Mouse (Mus musculus) lung, embryonic 16.5 days (tissue): ENCODE results near the gene Dpysl5. TPM values are rescaled to one million over a fixed set of nuclear protein-coding genes. Genes with fewer than 3 reads are reported as not detected.
"Not testable (repeated sequence)": the region's sequence is repeated elsewhere in the genome, so short reads cannot be mapped to it uniquely, and the experiment has no call there.

ENCODE experiments used
- ATAC-seq: fragments of 200-750 bp; cut with Nextera tagmentation; 2 replicates; pipeline ENCODE4 v1.8.0; 2017; ENCODE audit warnings: low read depth, mild to moderate bottlenecking, moderate library complexity
- H3K27ac ChIP-seq: fragments of 300-500 bp; sonication (generic); 2 replicates; pipeline ENCODE4 v1.5.1; 2014; ENCODE audit warnings: mild to moderate bottlenecking, control low read depth, low read length
- H3K27me3 ChIP-seq: fragments of 300-500 bp; sonication (generic); 2 replicates; pipeline ENCODE4 v1.6.1; 2014; ENCODE audit warnings: low read depth, low read length, mixed read lengths; ENCODE audit not compliant: control insufficient read depth, insufficient read depth
- H3K36me3 ChIP-seq: fragments of 300-500 bp; sonication (generic); 2 replicates; pipeline ENCODE4 v1.6.1; 2014; ENCODE audit warnings: low read length; ENCODE audit not compliant: control insufficient read depth, insufficient read depth
- H3K4me1 ChIP-seq: fragments of 300-500 bp; sonication (generic); replicated peaks from 2 replicates; pipeline ENCODE4 v1.6.1; 2014; ENCODE audit warnings: low read length, mixed read lengths; ENCODE audit not compliant: control insufficient read depth, insufficient read depth
- H3K4me2 ChIP-seq: fragments of 300-500 bp; sonication (generic); 2 replicates; pipeline ENCODE4 v1.6.1; 2014; ENCODE audit warnings: low read depth, low read length, control low read depth
- H3K4me3 ChIP-seq: fragments of 300-500 bp; sonication (generic); 2 replicates; pipeline ENCODE4 v1.5.1; 2014; ENCODE audit warnings: mild to moderate bottlenecking, low read length, control low read depth
- H3K9ac ChIP-seq: fragments of 300-500 bp; sonication (generic); 2 replicates; pipeline ENCODE4 v1.6.1; 2014; ENCODE audit warnings: low read length, control low read depth
- H3K9me3 ChIP-seq: fragments of 300-500 bp; sonication (generic); 2 replicates; pipeline ENCODE4 v1.6.1; 2016; ENCODE audit warnings: low read length; ENCODE audit not compliant: control insufficient read depth
- WGBS: fragments of 180-500 bp; shearing (Covaris S2); extraction: QIAGEN DNeasy Blood & Tissue Kit; methylation state at CpG from one replicate; pipeline ENCODE4 v1.1.7; 2014; 5-methylcytosine and 5-hydroxymethylcytosine counted together
- polyA plus RNA-seq: library from polyadenylated mRNA; unstranded; fragments of >200 nt; fragmentation: Nextera tagmentation; extraction: Ambion mirVana; gene quantifications from 2 replicates; pipeline ENCODE4 v1.2.1, GENCODE M21; 2015

The Dpysl5 gene
- polyA plus RNA-seq, 1 experiment from 2014 or later, result 4.7 TPM

DNA sequence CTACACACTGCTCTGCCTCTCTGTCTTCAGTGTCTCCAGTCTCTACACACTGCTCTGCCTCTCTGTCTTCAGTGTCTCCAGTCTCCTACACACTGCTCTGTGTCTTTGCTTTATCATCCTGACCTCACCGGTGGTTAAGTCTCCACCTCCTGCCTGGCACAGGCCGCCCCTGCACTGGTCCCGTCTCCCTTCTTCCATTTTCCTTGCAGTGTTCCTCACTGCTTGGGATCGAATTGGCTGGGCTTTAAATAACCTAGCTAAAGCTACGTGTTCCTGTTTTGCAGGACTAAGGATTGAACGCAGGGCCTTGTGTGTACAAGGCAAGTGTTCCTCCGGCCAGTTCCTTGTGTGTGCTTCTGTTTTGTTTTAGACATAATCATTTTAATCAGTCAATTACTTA, 41.3 kb upstream of the Dpysl5 start:
- Histone ChIP-seq H3K27ac (no peak overlapping the region), H3K4me1 (peaks cover 17% of the 10 kb centered on the region), H3K9ac (no peak overlapping the region), H3K9me3 (no peaks in the 10 kb centered on the region), H3K4me2 (no peak overlapping the region), H3K36me3 (peaks cover 35% of the 10 kb centered on the region), H3K27me3 (no peaks in the 10 kb centered on the region), H3K4me3 (no peak overlapping the region)
- no peak for ATAC-seq
- 86% methylated on average over 7 of the region's 7 CpGs for WGBS

DNA sequence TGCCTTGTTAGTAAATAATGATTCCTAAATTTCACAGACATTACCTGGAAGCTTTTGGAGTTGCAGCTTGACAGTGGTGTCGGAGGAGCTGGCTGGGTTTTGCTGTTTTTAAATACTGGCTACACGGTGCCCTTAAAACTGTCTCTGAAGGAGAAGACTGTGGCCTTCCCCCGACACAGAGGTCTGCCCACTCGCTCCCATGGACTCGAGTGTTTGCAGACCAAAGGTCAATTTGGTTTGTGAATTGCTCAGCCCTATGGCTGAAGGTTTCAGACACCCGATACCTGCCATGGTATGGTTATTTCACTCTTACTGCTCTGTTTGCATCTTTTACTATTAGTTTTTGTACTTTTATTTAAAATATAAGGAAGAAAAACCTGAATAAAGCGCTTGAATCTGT, 37.4 kb upstream of the Dpysl5 start:
- ATAC-seq, result no peak
- H3K9ac ChIP-seq, result no peak overlapping the region
- H3K27ac ChIP-seq, result no peak overlapping the region
- peaks cover 48% of the 10 kb centered on the region for H3K36me3 ChIP-seq
- H3K27me3 ChIP-seq, result no peaks in the 10 kb centered on the region
- H3K4me1 ChIP-seq, result peaks cover 2% of the 10 kb centered on the region; the same call in 1 of the 2 replicates
- no peaks in the 10 kb centered on the region for H3K9me3 ChIP-seq
- H3K4me2 ChIP-seq, result no peak overlapping the region
- WGBS, result 57% methylated on average over 7 of the region's 7 CpGs
- H3K4me3 ChIP-seq, result no peak overlapping the region

DNA sequence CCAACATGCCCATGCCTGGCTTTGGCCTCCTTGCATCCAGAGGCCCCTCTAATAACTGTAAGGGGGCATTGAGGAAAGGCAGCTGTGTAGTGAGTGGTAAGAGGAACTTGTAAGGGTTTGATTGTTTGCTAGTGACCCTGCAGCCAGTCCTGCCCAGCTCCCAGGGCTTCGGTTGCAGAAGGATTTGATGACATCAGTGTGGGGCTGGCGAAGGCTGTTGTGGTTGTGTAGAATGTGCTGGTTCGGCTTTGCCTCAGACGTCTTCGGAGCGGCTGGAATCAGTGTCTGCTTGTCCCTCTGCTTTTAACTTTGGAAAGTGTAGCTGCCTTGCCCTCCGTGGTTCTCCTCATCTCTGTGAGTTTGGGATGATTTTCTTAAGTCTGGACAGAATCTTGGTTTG, 34.6 kb upstream of the Dpysl5 start:
- Histone ChIP-seq H3K9me3 (no peaks in the 10 kb centered on the region), H3K4me1 (no peaks in the 10 kb centered on the region), H3K27ac (no peak overlapping the region), H3K9ac (no peak overlapping the region), H3K36me3 (peaks cover 36% of the 10 kb centered on the region), H3K27me3 (no peaks in the 10 kb centered on the region), H3K4me3 (no peak overlapping the region), H3K4me2 (no peak overlapping the region)
- 87% methylated on average over 7 of the region's 7 CpGs for WGBS
- no peak for ATAC-seq

DNA sequence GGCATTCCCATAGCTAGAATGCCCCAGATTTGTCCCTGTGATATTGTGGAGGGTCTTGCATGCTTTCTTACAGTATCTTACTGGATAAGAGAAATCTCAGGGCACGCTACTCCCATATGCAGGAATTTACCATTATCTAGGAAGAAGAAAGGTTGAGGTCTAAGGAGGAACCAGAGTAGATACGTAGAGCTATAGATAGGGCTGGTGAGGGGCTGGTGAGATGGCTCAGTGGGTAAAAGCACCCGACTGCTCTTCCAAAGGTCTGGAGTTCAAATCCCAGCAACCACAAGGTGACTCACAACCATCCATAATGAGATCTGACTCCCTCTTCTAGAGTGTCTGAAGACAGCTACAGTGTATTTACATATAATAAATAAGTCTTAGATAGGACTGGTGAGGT, 33.3 kb upstream of the Dpysl5 start:
- not testable (repeated sequence) for ATAC-seq, H3K9ac ChIP-seq, H3K27ac ChIP-seq, H3K4me2 ChIP-seq, H3K9me3 ChIP-seq, H3K27me3 ChIP-seq, H3K4me3 ChIP-seq, H3K4me1 ChIP-seq
- H3K36me3 ChIP-seq, result peaks cover 24% of the 10 kb centered on the region
- WGBS, result 92% methylated on average over 3 of the region's 3 CpGs

DNA sequence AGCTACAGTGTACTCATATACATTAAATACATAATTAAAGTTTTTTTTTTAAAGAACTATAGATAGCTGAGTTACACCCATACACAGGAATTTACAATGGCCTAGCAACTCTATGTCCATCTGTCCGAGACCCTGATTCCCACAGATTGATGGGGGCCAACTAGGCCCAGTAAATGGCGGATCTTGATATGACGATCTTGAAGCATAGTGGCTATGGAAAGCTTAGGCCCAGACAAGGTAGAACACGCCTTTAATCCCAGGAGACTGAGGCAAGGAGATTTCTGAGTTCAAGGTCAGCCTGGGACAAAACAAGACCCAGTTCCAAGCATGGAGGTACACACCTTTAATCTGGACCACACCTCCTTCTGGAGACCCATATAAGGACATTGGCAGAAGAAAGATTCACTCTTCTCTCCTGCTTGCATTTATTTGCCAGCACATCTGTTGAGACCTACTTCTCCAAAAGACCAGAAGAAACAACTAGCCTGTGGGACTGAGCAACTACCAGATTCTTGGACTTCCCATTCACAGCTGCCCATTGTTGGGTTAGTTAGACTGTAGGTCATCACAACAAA, 32.6 kb upstream of the Dpysl5 start:
- 96% methylated on average over 4 of the region's 4 CpGs for WGBS
- Histone ChIP-seq H3K9ac (no peak overlapping the region), H3K27ac (no peak overlapping the region), H3K36me3 (peaks cover 18% of the 10 kb centered on the region), H3K27me3 (no peaks in the 10 kb centered on the region), H3K9me3 (no peaks in the 10 kb centered on the region), H3K4me2 (no peak overlapping the region), H3K4me1 (no peaks in the 10 kb centered on the region), H3K4me3 (no peak overlapping the region)
- no peak for ATAC-seq

DNA sequence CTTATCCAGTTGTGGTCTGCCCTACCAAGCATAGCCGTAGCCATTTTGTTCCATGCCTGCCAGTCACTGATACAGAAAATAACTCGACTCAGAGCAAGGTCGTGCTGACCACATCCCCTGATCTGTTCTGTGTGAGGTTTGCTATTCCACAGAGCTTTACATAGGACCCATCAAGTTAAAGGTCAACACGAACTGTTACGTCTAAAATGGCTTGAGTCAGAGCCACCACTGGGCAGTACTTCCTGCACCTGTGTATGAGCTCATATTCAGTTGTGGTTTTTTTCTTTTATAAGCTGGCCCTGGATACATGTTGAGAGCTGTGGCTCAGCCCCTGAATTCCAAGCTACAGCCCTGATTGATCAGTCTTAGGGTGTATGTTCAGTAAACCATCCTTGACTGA, 31.8 kb upstream of the Dpysl5 start:
- Histone ChIP-seq H3K27ac (no peak overlapping the region), H3K4me3 (no peak overlapping the region), H3K4me1 (no peaks in the 10 kb centered on the region), H3K4me2 (no peak overlapping the region), H3K36me3 (peaks cover 16% of the 10 kb centered on the region), H3K9me3 (no peaks in the 10 kb centered on the region), H3K27me3 (no peaks in the 10 kb centered on the region), H3K9ac (no peak overlapping the region)
- 79% methylated on average over 5 of the region's 5 CpGs for WGBS
- ATAC-seq, result no peak

DNA sequence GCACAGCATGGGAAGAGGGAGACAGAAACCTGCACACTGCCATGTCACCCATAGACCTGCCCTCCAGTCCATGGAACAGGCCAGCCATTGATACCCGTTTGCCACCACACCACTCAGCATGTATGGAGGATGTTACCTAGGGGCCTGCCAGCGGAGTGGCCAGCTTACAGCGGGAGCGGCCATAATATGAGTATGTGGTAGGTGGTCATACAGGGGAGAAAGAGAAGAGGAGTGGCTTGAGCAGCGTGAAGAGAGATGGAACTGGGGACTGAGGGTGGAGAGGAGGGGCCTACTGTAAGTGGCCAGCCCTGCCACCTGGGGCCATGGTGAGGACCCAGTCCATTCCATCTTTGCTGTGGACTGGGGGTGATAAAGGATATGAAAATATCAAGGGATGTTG, 29.4 kb upstream of the Dpysl5 start:
- Histone ChIP-seq H3K4me1 (no peaks in the 10 kb centered on the region), H3K4me3 (no peak overlapping the region), H3K27me3 (no peaks in the 10 kb centered on the region), H3K27ac (no peak overlapping the region), H3K36me3 (no peaks in the 10 kb centered on the region), H3K4me2 (no peak overlapping the region), H3K9ac (no peak overlapping the region), H3K9me3 (no peaks in the 10 kb centered on the region)
- no peak for ATAC-seq
- WGBS, result 87% methylated on average over 5 of the region's 5 CpGs

DNA sequence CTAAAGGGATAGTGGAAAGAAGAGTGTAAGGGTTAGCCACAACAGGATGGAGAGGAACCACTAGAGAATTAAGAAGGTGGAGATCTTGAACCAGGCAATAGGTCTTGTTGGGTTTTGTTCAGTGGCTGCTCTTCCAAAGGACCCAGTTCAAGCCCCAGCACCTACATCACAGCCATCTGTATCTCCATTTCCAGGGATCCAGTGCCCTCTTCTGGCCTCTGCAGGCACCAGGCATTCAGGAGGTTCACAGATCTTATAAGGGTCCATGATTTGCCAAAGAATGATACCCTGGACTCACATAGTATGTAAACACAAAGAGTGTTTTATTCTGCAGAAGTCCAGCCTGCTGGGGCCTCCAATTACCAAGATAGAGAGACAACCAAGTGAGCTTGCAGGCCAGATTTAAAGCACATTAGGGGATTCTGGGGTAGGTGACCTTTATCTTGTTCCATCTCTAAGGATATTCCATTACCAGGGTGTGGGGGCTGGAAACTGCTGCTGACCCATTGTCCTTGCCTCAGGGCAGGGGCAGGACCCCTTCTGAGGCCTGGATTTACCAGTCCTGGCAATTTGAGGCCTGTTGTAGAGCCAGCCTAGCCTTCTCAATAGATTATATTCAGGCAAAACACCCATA, 28.3 kb upstream of the Dpysl5 start:
- H3K4me3 ChIP-seq, result no peak overlapping the region
- no peaks in the 10 kb centered on the region for H3K36me3 ChIP-seq
- H3K9me3 ChIP-seq, result no peaks in the 10 kb centered on the region
- H3K9ac ChIP-seq, result no peak overlapping the region
- H3K27me3 ChIP-seq, result no peaks in the 10 kb centered on the region
- no peak overlapping the region for H3K4me2 ChIP-seq
- no peak for ATAC-seq
- no peak overlapping the region for H3K27ac ChIP-seq
- H3K4me1 ChIP-seq, result no peaks in the 10 kb centered on the region

DNA sequence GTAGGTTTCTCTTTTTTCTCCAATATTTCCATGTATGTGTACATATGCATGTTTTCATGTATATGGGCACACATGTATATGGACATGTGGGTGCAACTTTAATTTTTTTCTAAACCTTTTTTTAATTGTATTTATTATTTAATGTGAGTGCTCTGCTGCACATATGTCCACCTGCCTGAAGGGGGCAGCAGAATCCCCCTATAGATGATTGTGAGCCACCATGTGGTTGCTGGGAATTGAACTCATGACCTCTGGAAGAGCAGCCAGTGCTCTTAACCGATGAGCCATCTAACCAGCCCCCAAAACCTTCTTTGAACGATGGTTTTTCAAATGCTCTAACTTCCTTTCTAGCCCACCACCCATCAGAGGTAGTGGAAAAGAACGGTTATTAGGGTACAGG, 27.4 kb upstream of the Dpysl5 start:
- no peaks in the 10 kb centered on the region for H3K36me3 ChIP-seq
- ATAC-seq, result no peak
- H3K4me3 ChIP-seq, result no peak overlapping the region
- H3K27me3 ChIP-seq, result no peaks in the 10 kb centered on the region
- H3K27ac ChIP-seq, result no peak overlapping the region
- no peaks in the 10 kb centered on the region for H3K4me1 ChIP-seq
- H3K4me2 ChIP-seq, result no peak overlapping the region
- no peak overlapping the region for H3K9ac ChIP-seq
- H3K9me3 ChIP-seq, result no peaks in the 10 kb centered on the region
- 66% methylated on average over 3 of the region's 3 CpGs for WGBS

DNA sequence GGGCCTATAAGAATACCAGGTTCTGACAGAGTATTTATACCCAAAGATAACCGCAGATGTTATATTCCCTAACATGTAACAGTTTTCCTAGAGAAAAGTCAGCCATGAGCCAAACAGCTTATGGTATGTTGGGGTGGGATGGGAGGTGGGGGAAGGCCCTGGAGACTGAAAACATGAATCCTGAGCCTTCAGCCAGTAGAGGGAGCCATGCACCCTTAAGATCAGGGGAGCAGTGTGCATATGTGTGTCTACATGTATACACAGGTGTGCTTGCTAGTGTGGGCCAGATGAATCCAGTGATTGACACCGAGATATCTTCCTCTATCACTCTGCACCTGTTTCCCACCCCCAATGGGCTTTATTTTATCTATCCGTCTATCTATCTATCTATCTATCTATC, 24.6 kb upstream of the Dpysl5 start:
- Histone ChIP-seq H3K4me3 (no peak overlapping the region), H3K4me2 (no peak overlapping the region), H3K9me3 (no peaks in the 10 kb centered on the region), H3K27me3 (no peaks in the 10 kb centered on the region), H3K9ac (no peak overlapping the region), H3K27ac (no peak overlapping the region), H3K36me3 (no peaks in the 10 kb centered on the region), H3K4me1 (no peaks in the 10 kb centered on the region)
- 59% methylated on average over 3 of the region's 3 CpGs for WGBS
- ATAC-seq, result no peak
